Mouse (Mus musculus) bone marrow, adult 2 months (tissue): ENCODE data around the gene Bpifc.

Experiments
- CTCF ChIP-seq: fragments of 200-500 bp; IDR thresholded peaks from 2 replicates; pipeline ENCODE4 v1.5.1; 2011; ENCODE audit warnings: low read length, control low read depth; ENCODE audit not compliant: control insufficient read depth, insufficient read depth
- POLR2A ChIP-seq: fragments of 200-500 bp; IDR thresholded peaks from 2 replicates; pipeline ENCODE4 v1.6.1; 2011; ENCODE audit warnings: low read depth, mild to moderate bottlenecking, control low read depth, low read length, borderline replicate concordance; ENCODE audit not compliant: control insufficient read depth

- TF ChIP-seq POLR2A (no peak), CTCF (peak; percentile 13; the same call in 1 of the 2 replicates)
These were observed 44.7 kb upstream of the Bpifc start for GRCm38 (mm10) chr10:86056297-86056903.
